ENCODE assay signal across 16 mouse cellular contexts in the genomic region with DNA sequence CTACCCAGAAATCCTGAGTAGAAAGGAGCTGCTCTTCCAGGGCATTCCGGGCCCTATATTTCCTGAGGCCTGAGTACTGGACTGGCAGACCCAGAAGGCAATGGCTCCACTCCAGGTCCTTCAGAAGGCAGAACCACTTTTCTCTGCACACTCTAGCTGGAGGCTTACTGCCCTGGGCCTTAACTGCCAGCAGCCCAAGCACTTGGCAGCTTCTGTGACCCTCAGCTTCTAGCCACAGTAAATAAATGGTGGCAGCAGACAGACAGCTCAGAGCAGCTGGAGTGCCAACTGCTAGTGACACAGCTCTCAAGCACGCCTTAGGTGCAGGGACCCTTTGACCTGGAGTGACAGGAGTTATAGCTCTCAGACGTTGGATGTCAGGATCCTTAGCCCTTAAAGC. TPM values are rescaled to one million over a fixed set of nuclear protein-coding genes. Genes with fewer than 3 reads are reported as not detected.
DNase-seq lines count a peak whose midpoint lies in the region; ATAC-seq and TF ChIP-seq lines count a peak whose summit lies in the region.
"Had no signal": no experiment of that assay in that cellular context is flagged by ENCODE, and none has a peak within 500 bp of the region (broad histone marks: within the 10 kb centered on the region; RNA-seq: fewer than 3 reads in every experiment).

No protein-coding gene starts in this region.

- no peak overlapping the region for H3K9ac ChIP-seq in kidney, embryonic 15.5 days
- H3K9ac ChIP-seq: embryonic facial prominence, embryonic 15.5 days; liver, embryonic 14.5 days; midbrain, embryonic 13.5 days had no signal

- H3K27ac ChIP-seq in kidney, embryonic 15.5 days, result no peak overlapping the region
- H3K27ac ChIP-seq: embryonic facial prominence, embryonic 15.5 days; liver, embryonic 14.5 days; midbrain, embryonic 13.5 days had no signal

- DNase-seq in adrenal gland, postnatal 14 days, result peak; percentile 18
- DNase-seq in adrenal gland, adult 8-10 months, result no peak
- peak; percentile 36 for DNase-seq in left cerebral cortex, postnatal 4 days
- DNase-seq in left cerebral cortex, postnatal 25 days (ENCODE audit: low spot score in 2 of 2), result no peak
- peak; percentile 25 for DNase-seq in lung, postnatal 10 days
- DNase-seq in heart, postnatal 36 days, result no peak
- DNase-seq: adrenal gland, postnatal 25 days; B cell, adult 2 months; cerebellum, adult 9-10 months; embryo, embryonic 11 days; layer of hippocampus, postnatal 36 days had no signal

- no peak for TF ChIP-seq CTCF in C2C12 (IDR thresholded peaks at IDR 0.05; ENCODE audit: control insufficient read depth, insufficient read depth, insufficient read length)

- 43% methylated on average over 3 of the region's 3 CpGs for WGBS in kidney, embryonic 15.5 days

- H3K9me3 ChIP-seq in kidney, embryonic 15.5 days (replicated peaks), result no peaks in the 10 kb centered on the region
- H3K9me3 ChIP-seq: embryonic facial prominence, embryonic 15.5 days; midbrain, embryonic 13.5 days had no signal

- no peaks in the 10 kb centered on the region for H3K79me2 ChIP-seq in C2C12 (ENCODE audit: control insufficient read depth, insufficient read depth)

- no peak overlapping the region for H3K4me3 ChIP-seq in C2C12 (ENCODE audit: insufficient read depth, poor library complexity, severe bottlenecking)
- H3K4me3 ChIP-seq in kidney, embryonic 15.5 days (replicated peaks), result no peak overlapping the region
- H3K4me3 ChIP-seq: embryonic facial prominence, embryonic 15.5 days; midbrain, embryonic 13.5 days had no signal

- no peaks in the 10 kb centered on the region for H3K4me1 ChIP-seq in kidney, embryonic 15.5 days

- no peaks in the 10 kb centered on the region for H3K36me3 ChIP-seq in C2C12 (ENCODE audit: control insufficient read depth, insufficient read depth)
- H3K36me3 ChIP-seq in kidney, embryonic 15.5 days, result no peaks in the 10 kb centered on the region
- H3K36me3 ChIP-seq: embryonic facial prominence, embryonic 15.5 days; midbrain, embryonic 13.5 days had no signal

- no peak overlapping the region for H3ac ChIP-seq in C2C12 (ENCODE audit: control insufficient read depth, insufficient read length, low read depth)

- H3K79me3 ChIP-seq in C2C12 (ENCODE audit: low read depth), result no peaks in the 10 kb centered on the region

- no peaks in the 10 kb centered on the region for H3K27me3 ChIP-seq in C2C12 (ENCODE audit: control insufficient read depth, insufficient read depth, insufficient read length)
- no peaks in the 10 kb centered on the region for H3K27me3 ChIP-seq in kidney, embryonic 15.5 days
- H3K27me3 ChIP-seq: embryonic facial prominence, embryonic 15.5 days; midbrain, embryonic 13.5 days had no signal

- H3K4me2 ChIP-seq in kidney, embryonic 15.5 days, result no peak overlapping the region
- H3K4me2 ChIP-seq: embryonic facial prominence, embryonic 15.5 days; midbrain, embryonic 13.5 days had no signal

- intact Hi-C loops in left cerebral cortex, postnatal 4 days (cut with DNase I), result no loop called here
- intact Hi-C loops in left cerebral cortex, postnatal 25 days (cut with DNase I), result no loop called here
- intact Hi-C loops in heart, postnatal 36 days (cut with DNase I), result no loop called here

- ATAC-seq in kidney, embryonic 15.5 days (replicated peaks; ENCODE audit: low FRiP score), result no peak
- ATAC-seq: midbrain, embryonic 13.5 days had no signal

TF ChIP-seq in C2C12, 6 proteins besides CTCF, POLR2A, EP300 and RAD21:
- peak; percentile 95 for TF ChIP-seq MYOD1 (IDR thresholded peaks at IDR 0.05; ENCODE audit: control insufficient read depth, insufficient read length, low read depth)
- TF ChIP-seq MAX (IDR thresholded peaks at IDR 0.05), result no peak

RNA-seq across cellular contexts. Expression of gene Noc4l, which starts 45.5 kb away (rescaled TPM):
- 24.7 and 26.3 TPM in 2 replicates for total RNA-seq in adrenal gland, postnatal 14 days (2021)
- 10 to 100 TPM; 16.0 to 22.6 (median 19.0) TPM for total RNA-seq in adrenal gland, adult 8-10 months (2022)
- 10 to 100 TPM; 35.2 to 47.0 TPM for total RNA-seq in left cerebral cortex, postnatal 4 days (2021)
- 10 to 100 TPM; 24.9 to 25.6 TPM for total RNA-seq in left cerebral cortex, postnatal 25 days (2021)
- polyA plus RNA-seq in C2C12 (2012; fragmentation: generic; extraction: Trizol), result 51.7 TPM
- 10 to 100 TPM; 12.8 to 13.5 TPM for total RNA-seq in heart, postnatal 36 days (2021)
- 54.0 and 62.4 TPM in 2 replicates for polyA plus RNA-seq in kidney, embryonic 15.5 days (2015; fragmentation: Nextera tagmentation; extraction: Ambion mirVana)

RNA-seq across cellular contexts. Expression of gene Ddx51, which starts 45.5 kb away (rescaled TPM):
- 15.7 and 23.6 TPM in 2 replicates for total RNA-seq in adrenal gland, postnatal 14 days (2021)
- 10 to 100 TPM; 24.3 to 30.8 (median 26.9) TPM for total RNA-seq in adrenal gland, adult 8-10 months (2022)
- 10 to 100 TPM; 28.0 to 32.5 TPM for total RNA-seq in left cerebral cortex, postnatal 4 days (2021)
- total RNA-seq in left cerebral cortex, postnatal 25 days (2021), result 10 to 100 TPM; 23.7 to 26.4 TPM
- polyA plus RNA-seq in C2C12 (2012; fragmentation: generic; extraction: Trizol), result 14.8 TPM
- 10 to 100 TPM in 1 of 2 experiments, 1 to 10 TPM in 1; 8.2 to 12.0 TPM for total RNA-seq in heart, postnatal 36 days (2021)
- polyA plus RNA-seq in kidney, embryonic 15.5 days (2015; fragmentation: Nextera tagmentation; extraction: Ambion mirVana), result 23.7 and 28.2 TPM in 2 replicates

Comparison
In these comparisons a context has a peak if more than half of its experiments do, and no peak if none do; other contexts are left out.
1. DNase-seq: peak in adrenal gland, postnatal 14 days (single experiment), left cerebral cortex, postnatal 4 days (single experiment) and lung, postnatal 10 days (single experiment); none in adrenal gland, adult 8-10 months (single experiment), left cerebral cortex, postnatal 25 days (0 of 2) and heart, postnatal 36 days (0 of 2).